Mouse (Mus musculus) midbrain, embryonic 15.5 days (tissue): ENCODE results near the gene 4930438A08Rik. TPM values are rescaled to one million over a fixed set of nuclear protein-coding genes. Genes with fewer than 3 reads are reported as not detected.

ENCODE experiments used
- ATAC-seq: fragments of 200-750 bp; cut with Nextera tagmentation; replicated peaks from 2 replicates; pipeline ENCODE4 v1.8.0; 2017; ENCODE audit warnings: moderate TSS enrichment
- H3K27ac ChIP-seq: fragments of 300-500 bp; sonication (generic); 2 replicates; pipeline ENCODE4 v1.5.1; 2015; ENCODE audit warnings: mild to moderate bottlenecking, inconsistent platforms
- H3K27me3 ChIP-seq: fragments of 300-500 bp; sonication (generic); replicated peaks from 2 replicates; pipeline ENCODE4 v1.6.1; 2015; ENCODE audit warnings: inconsistent platforms
- H3K36me3 ChIP-seq: fragments of 300-500 bp; sonication (generic); replicated peaks from 2 replicates; pipeline ENCODE4 v1.6.1; 2015; ENCODE audit warnings: inconsistent platforms
- H3K4me1 ChIP-seq: fragments of 300-500 bp; sonication (generic); 2 replicates; pipeline ENCODE4 v1.6.1; 2015; ENCODE audit warnings: inconsistent platforms
- H3K4me2 ChIP-seq: fragments of 300-500 bp; sonication (generic); 2 replicates; pipeline ENCODE4 v1.6.1; 2015; ENCODE audit warnings: inconsistent platforms, mild to moderate bottlenecking, moderate library complexity
- H3K4me3 ChIP-seq: fragments of 300-500 bp; sonication (generic); 2 replicates; pipeline ENCODE4 v1.5.1; 2015; ENCODE audit warnings: mild to moderate bottlenecking, inconsistent platforms
- H3K9ac ChIP-seq: fragments of 300-500 bp; sonication (generic); 2 replicates; pipeline ENCODE4 v1.6.1; 2015; ENCODE audit warnings: mild to moderate bottlenecking, inconsistent platforms
- H3K9me3 ChIP-seq: fragments of 300-500 bp; sonication (generic); 2 replicates; pipeline ENCODE4 v1.6.1; 2016; ENCODE audit warnings: inconsistent platforms
- WGBS: fragments of 180-500 bp; shearing (Covaris S2); methylation state at CpG from one replicate; pipeline ENCODE4 v1.1.7; 2015; ENCODE audit warnings: mixed read lengths; 5-methylcytosine and 5-hydroxymethylcytosine counted together
- polyA plus RNA-seq: library from polyadenylated mRNA; unstranded; fragments of >200 nt; fragmentation: Nextera tagmentation; extraction: Ambion mirVana; gene quantifications from 2 replicates; pipeline ENCODE4 v1.2.1, GENCODE M21; 2015

4930438A08Rik gene
- polyA plus RNA-seq, 1 experiment from 2014 or later: not detected

GRCm38 (mm10) chr11:58250550-58250949, 24.0 kb upstream of the 4930438A08Rik start:
- H3K4me3 ChIP-seq: no peak overlapping the region
- no peak overlapping the region for H3K9ac ChIP-seq
- H3K4me1 ChIP-seq: no peaks in the 10 kb centered on the region
- WGBS: 53% methylated on average over 5 of the region's 5 CpGs
- H3K9me3 ChIP-seq: no peaks in the 10 kb centered on the region
- no peak overlapping the region for H3K27ac ChIP-seq
- no peak overlapping the region for H3K4me2 ChIP-seq
- no peaks in the 10 kb centered on the region for H3K36me3 ChIP-seq
- ATAC-seq: no peak
- H3K27me3 ChIP-seq: no peaks in the 10 kb centered on the region; the same call in 1 of the 2 replicates

DNA sequence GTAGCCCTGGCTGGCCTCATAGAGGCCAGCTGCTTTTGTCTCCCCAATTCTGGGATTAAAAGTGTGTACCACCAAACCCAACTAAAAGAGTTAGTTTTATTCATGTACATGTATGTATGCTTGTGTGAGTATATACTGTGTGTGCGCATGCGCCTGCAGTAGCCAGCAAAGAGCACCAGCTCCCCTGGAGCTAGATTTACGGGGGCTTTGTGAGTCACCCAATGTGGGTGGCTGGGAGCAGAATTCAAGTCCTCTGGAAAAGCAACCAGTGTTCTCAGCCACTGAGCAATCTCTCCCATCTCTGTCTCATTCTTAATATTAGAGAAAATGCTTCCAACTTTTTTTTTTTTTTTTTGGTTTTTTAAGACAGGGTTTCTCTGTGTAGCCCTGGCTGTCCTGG, 20.2 kb upstream of the 4930438A08Rik start:
- no peak for ATAC-seq
- Histone ChIP-seq H3K4me2 (no peak overlapping the region), H3K9me3 (no peaks in the 10 kb centered on the region), H3K27ac (no peak overlapping the region), H3K4me1 (no peaks in the 10 kb centered on the region), H3K9ac (no peak overlapping the region), H3K4me3 (no peak overlapping the region), H3K27me3 (no peaks in the 10 kb centered on the region), H3K36me3 (no peaks in the 10 kb centered on the region)
- 95% methylated on average over 3 of the region's 3 CpGs for WGBS

DNA sequence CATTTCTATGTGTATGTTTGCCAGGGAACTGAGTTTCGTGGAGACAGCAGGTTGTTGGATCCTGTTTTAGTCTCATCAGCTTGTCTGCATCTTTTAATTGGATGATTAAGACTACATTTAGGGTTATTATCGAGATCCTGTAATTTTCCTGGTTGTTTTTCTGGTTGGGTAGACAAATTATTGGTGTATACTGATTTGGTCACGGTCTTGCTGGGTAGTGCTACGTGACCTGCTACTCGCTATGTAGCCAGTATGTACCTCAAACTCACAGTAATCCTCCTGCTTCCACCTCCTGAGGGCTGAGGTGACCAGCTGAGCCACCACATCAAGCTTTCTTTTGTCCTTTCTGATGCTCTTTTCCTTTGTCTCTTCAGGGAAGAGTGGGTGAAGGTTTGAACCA, 16.8 kb upstream of the 4930438A08Rik start:
- H3K4me3 ChIP-seq: no peak overlapping the region
- no peak overlapping the region for H3K27ac ChIP-seq

DNA sequence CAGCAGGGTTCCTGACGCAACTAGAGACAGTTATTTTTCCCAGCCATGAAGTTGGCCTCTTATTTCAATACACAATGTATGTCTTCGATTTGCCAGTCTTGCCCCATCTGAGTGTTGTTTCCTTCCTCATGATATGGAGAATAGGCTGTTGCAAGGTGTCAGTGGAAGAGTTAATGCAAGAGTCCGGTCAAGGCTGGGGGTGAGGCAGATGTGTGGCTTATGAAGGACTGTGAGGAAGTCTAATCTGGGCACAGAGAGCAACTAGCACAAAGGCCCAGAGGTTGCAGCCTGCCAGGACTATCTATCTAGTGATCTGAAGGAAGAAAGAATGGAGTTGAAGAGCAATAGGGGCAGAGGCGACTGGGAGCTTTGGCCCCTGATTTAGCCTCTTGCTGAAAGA, 14.4 kb upstream of the 4930438A08Rik start:
- no peak overlapping the region for H3K4me2 ChIP-seq
- H3K4me1 ChIP-seq: no peaks in the 10 kb centered on the region
- whole genome bisulfite sequencing: 87% methylated on average over 4 of the region's 4 CpGs
- H3K4me3 ChIP-seq: no peak overlapping the region
- no peak for ATAC-seq
- H3K9ac ChIP-seq: no peak overlapping the region
- no peak overlapping the region for H3K27ac ChIP-seq
- H3K9me3 ChIP-seq: no peaks in the 10 kb centered on the region
- no peaks in the 10 kb centered on the region for H3K27me3 ChIP-seq
- H3K36me3 ChIP-seq: no peaks in the 10 kb centered on the region

More for the DNA sequence above, 16.8 kb upstream of the 4930438A08Rik start:
- no peak for ATAC-seq
- no peak overlapping the region for H3K4me2 ChIP-seq
- WGBS: 88% methylated on average over 5 of the region's 5 CpGs
- no peaks in the 10 kb centered on the region for H3K4me1 ChIP-seq
- no peaks in the 10 kb centered on the region for H3K36me3 ChIP-seq
- no peak overlapping the region for H3K9ac ChIP-seq
- no peaks in the 10 kb centered on the region for H3K9me3 ChIP-seq
- H3K27me3 ChIP-seq: no peaks in the 10 kb centered on the region

- no peak overlapping the region for H3K4me2 ChIP-seq
- ATAC-seq: no peak
- no peak overlapping the region for H3K9ac ChIP-seq
- H3K27ac ChIP-seq: no peak overlapping the region
- no peaks in the 10 kb centered on the region for H3K9me3 ChIP-seq
- no peaks in the 10 kb centered on the region for H3K27me3 ChIP-seq
- H3K36me3 ChIP-seq: no peaks in the 10 kb centered on the region
- H3K4me3 ChIP-seq: no peak overlapping the region
- H3K4me1 ChIP-seq: no peaks in the 10 kb centered on the region
- WGBS: 91% methylated on average over 4 of the region's 4 CpGs
These were observed 12.8 kb upstream of the 4930438A08Rik start for GRCm38 (mm10) chr11:58261826-58262225.

GRCm38 (mm10) chr11:58262336-58262735, 12.3 kb upstream of the 4930438A08Rik start:
- H3K36me3 ChIP-seq: no peaks in the 10 kb centered on the region
- no peak overlapping the region for H3K27ac ChIP-seq
- 92% methylated on average over 3 of the region's 3 CpGs for WGBS
- no peak overlapping the region for H3K9ac ChIP-seq
- no peaks in the 10 kb centered on the region for H3K4me1 ChIP-seq
- no peaks in the 10 kb centered on the region for H3K9me3 ChIP-seq
- H3K4me2 ChIP-seq: no peak overlapping the region
- H3K4me3 ChIP-seq: no peak overlapping the region
- ATAC-seq: no peak
- H3K27me3 ChIP-seq: no peaks in the 10 kb centered on the region

GRCm38 (mm10) chr11:58263516-58263915, 11.1 kb upstream of the 4930438A08Rik start:
- H3K4me1 ChIP-seq: no peaks in the 10 kb centered on the region
- H3K27ac ChIP-seq: no peak overlapping the region
- WGBS: 92% methylated on average over 2 of the region's 2 CpGs
- no peaks in the 10 kb centered on the region for H3K27me3 ChIP-seq
- no peak overlapping the region for H3K4me3 ChIP-seq
- H3K36me3 ChIP-seq: no peaks in the 10 kb centered on the region
- H3K9ac ChIP-seq: no peak overlapping the region
- H3K9me3 ChIP-seq: no peaks in the 10 kb centered on the region
- no peak for ATAC-seq
- H3K4me2 ChIP-seq: no peak overlapping the region

- no peaks in the 10 kb centered on the region for H3K9me3 ChIP-seq
- WGBS: 88% methylated on average over 9 of the region's 9 CpGs
- no peak overlapping the region for H3K4me2 ChIP-seq
- H3K27me3 ChIP-seq: no peaks in the 10 kb centered on the region
- H3K36me3 ChIP-seq: no peaks in the 10 kb centered on the region
- no peak for ATAC-seq
- H3K9ac ChIP-seq: no peak overlapping the region
- no peak overlapping the region for H3K27ac ChIP-seq
- no peak overlapping the region for H3K4me3 ChIP-seq
- H3K4me1 ChIP-seq: no peaks in the 10 kb centered on the region
These were observed 10.1 kb upstream of the 4930438A08Rik start for GRCm38 (mm10) chr11:58264546-58264945.

DNA sequence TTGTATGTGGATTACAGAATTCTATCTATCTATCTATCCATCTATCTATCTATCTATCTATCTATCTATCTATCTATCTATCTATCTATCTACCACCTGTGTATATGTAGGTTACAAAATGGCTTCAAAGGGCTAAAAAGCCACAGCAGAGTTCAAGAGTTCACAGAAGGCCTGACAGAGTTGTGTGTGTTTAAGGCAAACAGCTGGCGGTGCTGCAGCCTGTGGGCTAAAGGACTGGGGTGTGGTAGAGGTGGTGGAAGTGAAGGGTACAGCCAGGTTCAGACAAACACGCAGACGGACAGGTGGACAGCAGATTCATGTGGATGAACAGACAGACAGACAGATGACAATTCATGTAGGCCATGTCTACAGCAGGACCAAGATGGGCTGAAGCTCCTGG, 6.3 kb upstream of the 4930438A08Rik start:
- 88% methylated on average over 3 of the region's 3 CpGs for WGBS
- no peak for ATAC-seq

GRCm38 (mm10) chr11:58275756-58276155, 1.2 kb downstream of the 4930438A08Rik start:
- 78% methylated on average over 4 of the region's 4 CpGs for WGBS
- Histone ChIP-seq H3K27ac (no peak overlapping the region), H3K4me1 (no peaks in the 10 kb centered on the region), H3K9me3 (no peaks in the 10 kb centered on the region), H3K27me3 (no peaks in the 10 kb centered on the region), H3K4me2 (no peak overlapping the region), H3K36me3 (no peaks in the 10 kb centered on the region), H3K4me3 (no peak overlapping the region), H3K9ac (no peak overlapping the region)
- ATAC-seq: no peak

More for the DNA sequence above, 6.3 kb upstream of the 4930438A08Rik start:
- no peaks in the 10 kb centered on the region for H3K27me3 ChIP-seq
- H3K36me3 ChIP-seq: no peaks in the 10 kb centered on the region
- no peak overlapping the region for H3K9ac ChIP-seq
- no peak overlapping the region for H3K4me2 ChIP-seq
- H3K4me3 ChIP-seq: no peak overlapping the region
- H3K4me1 ChIP-seq: no peaks in the 10 kb centered on the region
- no peaks in the 10 kb centered on the region for H3K9me3 ChIP-seq
- no peak overlapping the region for H3K27ac ChIP-seq

- Histone ChIP-seq H3K4me1 (no peaks in the 10 kb centered on the region), H3K4me2 (no peak overlapping the region), H3K9me3 (no peaks in the 10 kb centered on the region), H3K36me3 (no peaks in the 10 kb centered on the region), H3K4me3 (no peak overlapping the region), H3K27me3 (no peaks in the 10 kb centered on the region), H3K9ac (no peak overlapping the region), H3K27ac (no peak overlapping the region)
- 85% methylated on average over 13 of the region's 13 CpGs for WGBS
- no peak for ATAC-seq
These were observed 7.4 kb downstream of the 4930438A08Rik start for GRCm38 (mm10) chr11:58281970-58282496.

DNA sequence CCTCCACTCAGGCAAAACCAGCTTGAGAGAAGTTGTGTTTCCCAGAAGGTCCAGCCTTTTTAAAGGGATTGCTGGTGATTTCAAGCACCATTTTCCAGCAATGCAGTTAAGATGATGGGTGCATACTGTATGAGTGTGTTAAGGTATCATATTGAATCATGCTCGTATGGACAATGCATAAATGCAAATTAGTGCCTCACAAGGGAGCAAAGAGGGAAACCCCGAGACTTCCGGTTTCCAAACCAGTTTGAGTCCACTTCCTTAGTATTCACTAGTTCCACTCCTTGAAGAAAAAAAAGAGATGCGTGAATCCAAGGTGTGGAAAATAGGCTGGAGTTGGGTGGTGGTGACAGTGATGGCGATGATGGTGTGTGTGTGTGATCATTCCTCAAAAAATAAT, 7.9 kb downstream of the 4930438A08Rik start:
- no peaks in the 10 kb centered on the region for H3K9me3 ChIP-seq
- H3K36me3 ChIP-seq: no peaks in the 10 kb centered on the region
- no peaks in the 10 kb centered on the region for H3K27me3 ChIP-seq
- no peak overlapping the region for H3K4me3 ChIP-seq
- H3K4me1 ChIP-seq: no peaks in the 10 kb centered on the region
- no peak overlapping the region for H3K27ac ChIP-seq
- ATAC-seq: no peak
- no peak overlapping the region for H3K9ac ChIP-seq
- no peak overlapping the region for H3K4me2 ChIP-seq
- WGBS: 93% methylated on average over 5 of the region's 5 CpGs

GRCm38 (mm10) chr11:58289992-58290682, 15.5 kb downstream of the 4930438A08Rik start:
- ATAC-seq: no peak
- Histone ChIP-seq H3K4me1 (no peaks in the 10 kb centered on the region), H3K9ac (no peak overlapping the region), H3K36me3 (no peaks in the 10 kb centered on the region), H3K9me3 (no peaks in the 10 kb centered on the region), H3K4me2 (no peak overlapping the region), H3K4me3 (no peak overlapping the region), H3K27me3 (no peaks in the 10 kb centered on the region), H3K27ac (no peak overlapping the region)
- 78% methylated on average over 9 of the region's 9 CpGs for WGBS
